Mouse (Mus musculus) forebrain, embryonic 11.5 days (tissue): ENCODE measurements around the gene Rbm20. TPM values are rescaled to one million over a fixed set of nuclear protein-coding genes. Genes with fewer than 3 reads are reported as not detected.

ENCODE experiments used
- ATAC-seq: fragments of 200-750 bp; cut with Nextera tagmentation; replicated peaks from 2 replicates; pipeline ENCODE4 v1.8.0; 2017; ENCODE audit warnings: moderate TSS enrichment; ENCODE audit not compliant: low FRiP score
- DNase-seq: peaks from one replicate; pipeline ENCODE4 v3.0.0-alpha.2; 2017; ENCODE audit warnings: low spot score
- H3K27ac ChIP-seq: fragments of 300-500 bp; sonication (generic); 2 replicates; pipeline ENCODE4 v1.5.1; 2014; ENCODE audit warnings: low read depth, low read length
- H3K27me3 ChIP-seq: fragments of 300-500 bp; sonication (generic); 2 replicates; pipeline ENCODE4 v1.6.1; 2014; ENCODE audit warnings: mild to moderate bottlenecking, low read length, mixed read lengths; ENCODE audit not compliant: control insufficient read depth, insufficient read depth
- H3K36me3 ChIP-seq: fragments of 300-500 bp; sonication (generic); 2 replicates; pipeline ENCODE4 v1.6.1; 2014; ENCODE audit warnings: mild to moderate bottlenecking, low read length, moderate library complexity, mixed read lengths; ENCODE audit not compliant: control insufficient read depth, insufficient read depth
- H3K4me1 ChIP-seq: fragments of 300-500 bp; sonication (generic); replicated peaks from 2 replicates; pipeline ENCODE4 v1.6.1; 2014; ENCODE audit warnings: low read length, mixed read lengths; ENCODE audit not compliant: control insufficient read depth, insufficient read depth
- H3K4me2 ChIP-seq: fragments of 300-500 bp; sonication (generic); 2 replicates; pipeline ENCODE4 v1.6.1; 2014; ENCODE audit warnings: low read depth, mild to moderate bottlenecking, low read length, moderate library complexity, mixed read lengths; ENCODE audit not compliant: severe bottlenecking
- H3K4me3 ChIP-seq: fragments of 300-500 bp; sonication (generic); 2 replicates; pipeline ENCODE4 v1.5.1; 2014; ENCODE audit warnings: low read depth, low read length
- H3K9ac ChIP-seq: fragments of 300-500 bp; sonication (generic); 2 replicates; pipeline ENCODE4 v1.6.1; 2014; ENCODE audit warnings: low read length
- H3K9me3 ChIP-seq: fragments of 300-500 bp; sonication (generic); 2 replicates; pipeline ENCODE4 v1.6.1; 2016; ENCODE audit warnings: low read length, mixed read lengths; ENCODE audit not compliant: control insufficient read depth
- WGBS: fragments of 180-500 bp; shearing (Covaris S2); extraction: QIAGEN DNeasy Blood & Tissue Kit; methylation state at CpG from one replicate; pipeline ENCODE4 v1.1.7; 2014; 5-methylcytosine and 5-hydroxymethylcytosine counted together
- polyA plus RNA-seq: library from polyadenylated mRNA; unstranded; fragments of >200 nt; fragmentation: Nextera tagmentation; extraction: Ambion mirVana; gene quantifications from 2 replicates; pipeline ENCODE4 v1.2.1, GENCODE M21; 2014

The Rbm20 gene
- polyA plus RNA-seq = 4.2 and 4.6 TPM in 2 replicates

DNA sequence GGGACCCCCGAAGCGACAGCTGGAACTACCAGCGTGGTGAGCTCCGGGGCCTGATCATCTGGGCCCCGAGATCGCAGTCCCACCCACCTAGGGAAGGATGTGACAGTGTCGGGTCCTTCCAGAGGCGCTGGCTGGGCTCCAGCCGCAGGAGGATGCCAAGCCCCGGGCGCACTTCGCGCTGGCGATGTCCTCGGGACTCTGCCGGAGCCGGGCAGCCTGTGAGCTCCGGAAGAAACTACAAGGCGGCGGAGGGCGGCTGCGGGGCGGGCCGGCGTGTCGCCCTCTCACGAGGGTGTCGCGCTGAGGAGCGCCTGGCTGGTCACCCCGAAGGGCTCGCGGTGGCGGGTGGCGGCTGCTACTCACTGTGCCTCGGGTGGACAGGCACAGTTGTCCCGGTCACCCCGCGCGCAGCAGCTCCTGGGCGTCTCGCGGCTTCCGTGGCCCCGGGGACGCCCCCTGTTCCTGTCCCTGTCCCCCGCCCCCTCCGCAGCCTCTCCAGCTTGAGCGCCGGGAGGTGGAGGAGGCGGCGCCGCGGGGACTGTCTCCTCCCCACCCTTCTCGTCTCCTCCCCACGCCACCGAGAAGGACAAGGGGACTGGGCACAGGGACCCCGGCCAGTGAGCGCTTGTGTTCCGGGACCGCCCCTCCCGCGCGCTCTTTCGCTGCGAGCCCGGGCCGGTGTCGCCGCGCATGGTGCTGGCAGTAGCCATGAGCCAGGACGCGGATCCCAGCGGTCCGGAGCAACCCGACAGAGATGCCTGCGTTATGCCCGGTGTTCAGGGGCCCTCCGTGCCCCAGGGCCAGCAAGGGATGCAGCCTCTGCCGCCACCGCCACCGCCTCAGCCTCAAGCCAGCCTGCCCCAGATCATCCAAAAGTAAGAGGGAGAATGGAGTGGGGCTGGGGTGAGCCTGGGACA is at the start of gene Rbm20:
Gene Rbm20 (plus strand): TSS at position 589 of the 917 bp plus-strand sequence.
- Histone ChIP-seq H3K4me1 (peaks cover 5% of the 10 kb centered on the region; the same call in 1 of the 2 replicates), H3K36me3 (no peaks in the 10 kb centered on the region), H3K4me3 (peak within 1 kb of the TSS; percentile 61), H3K27ac (no peak within 1 kb of the TSS), H3K27me3 (peaks cover 52% of the 10 kb centered on the region), H3K9ac (peak within 1 kb of the TSS; percentile 45), H3K9me3 (no peaks in the 10 kb centered on the region), H3K4me2 (peak within 1 kb of the TSS; percentile 99)
- under 1% methylated on average over 82 of the region's 82 CpGs for WGBS
- ATAC-seq (peak; percentile 69), DNase-seq (peak; percentile 79)

DNA sequence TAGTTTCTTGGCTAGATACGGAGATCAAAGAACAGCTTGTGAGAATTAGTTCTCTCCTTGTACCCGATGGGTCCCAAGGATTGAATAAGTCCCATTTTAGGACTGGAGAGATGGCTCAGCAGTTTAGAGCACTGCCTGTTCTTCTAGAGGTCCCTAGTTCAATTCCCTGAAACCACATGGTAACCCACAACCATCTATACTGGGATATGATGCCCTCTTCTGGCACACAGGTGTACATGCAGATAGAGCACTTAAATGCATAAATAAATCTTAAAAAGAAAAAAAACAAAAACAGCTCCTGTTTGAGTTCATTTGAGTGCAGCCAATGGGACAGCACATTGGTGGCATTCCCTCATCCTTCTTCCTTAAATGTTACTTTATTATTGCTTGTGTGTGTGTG is 39.1 kb upstream of the Rbm20 start:
- no peak for DNase-seq
- no peak overlapping the region for H3K9ac ChIP-seq
- WGBS = 95% methylated on average over 2 of the region's 2 CpGs
- no peaks in the 10 kb centered on the region for H3K27me3 ChIP-seq
- no peak overlapping the region for H3K4me3 ChIP-seq
- no peak overlapping the region for H3K4me2 ChIP-seq
- no peak for ATAC-seq
- peaks cover 12% of the 10 kb centered on the region; the same call in 1 of the 2 replicates for H3K36me3 ChIP-seq
- no peaks in the 10 kb centered on the region for H3K9me3 ChIP-seq
- H3K27ac ChIP-seq = no peak overlapping the region
- no peaks in the 10 kb centered on the region for H3K4me1 ChIP-seq

DNA sequence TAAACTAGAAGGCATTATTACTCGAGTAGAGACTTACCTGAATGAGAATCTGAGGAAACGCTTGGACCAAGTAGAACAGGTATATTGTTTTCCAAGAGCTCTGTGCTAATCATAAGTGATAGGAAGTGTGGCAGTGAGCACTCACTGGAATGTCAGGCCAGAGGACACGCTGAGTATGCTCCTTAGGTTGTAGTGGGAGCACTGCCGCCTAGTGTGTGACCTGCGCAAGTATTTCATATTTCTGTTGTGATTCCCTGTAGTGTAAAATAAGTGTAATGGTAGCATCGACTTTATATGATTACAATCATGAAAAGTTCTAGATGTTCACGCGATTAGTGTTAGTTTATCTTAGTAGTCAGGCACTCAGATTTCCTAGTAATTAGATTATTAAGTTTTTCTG is 38.4 kb upstream of the Rbm20 start:
- H3K4me1 ChIP-seq = no peaks in the 10 kb centered on the region
- no peak for ATAC-seq
- H3K27ac ChIP-seq = no peak overlapping the region
- no peaks in the 10 kb centered on the region for H3K9me3 ChIP-seq
- no peak overlapping the region for H3K4me2 ChIP-seq
- WGBS = 95% methylated on average over 8 of the region's 8 CpGs
- H3K36me3 ChIP-seq = peaks cover 12% of the 10 kb centered on the region; the same call in 1 of the 2 replicates
- H3K4me3 ChIP-seq = no peak overlapping the region
- H3K27me3 ChIP-seq = no peaks in the 10 kb centered on the region
- DNase-seq = no peak
- H3K9ac ChIP-seq = no peak overlapping the region

GRCm38 (mm10) chr19:53644020-53644595 is 33.0 kb upstream of the Rbm20 start:
- ATAC-seq = no peak
- no peak for DNase-seq
- H3K4me2 ChIP-seq = no peak overlapping the region
- H3K36me3 ChIP-seq = peaks cover 7% of the 10 kb centered on the region; the same call in 1 of the 2 replicates
- 96% methylated on average over 9 of the region's 9 CpGs for WGBS
- H3K4me3 ChIP-seq = no peak overlapping the region
- H3K27ac ChIP-seq = no peak overlapping the region
- no peaks in the 10 kb centered on the region for H3K4me1 ChIP-seq
- H3K9ac ChIP-seq = no peak overlapping the region
- no peaks in the 10 kb centered on the region for H3K27me3 ChIP-seq
- H3K9me3 ChIP-seq = no peaks in the 10 kb centered on the region

DNA sequence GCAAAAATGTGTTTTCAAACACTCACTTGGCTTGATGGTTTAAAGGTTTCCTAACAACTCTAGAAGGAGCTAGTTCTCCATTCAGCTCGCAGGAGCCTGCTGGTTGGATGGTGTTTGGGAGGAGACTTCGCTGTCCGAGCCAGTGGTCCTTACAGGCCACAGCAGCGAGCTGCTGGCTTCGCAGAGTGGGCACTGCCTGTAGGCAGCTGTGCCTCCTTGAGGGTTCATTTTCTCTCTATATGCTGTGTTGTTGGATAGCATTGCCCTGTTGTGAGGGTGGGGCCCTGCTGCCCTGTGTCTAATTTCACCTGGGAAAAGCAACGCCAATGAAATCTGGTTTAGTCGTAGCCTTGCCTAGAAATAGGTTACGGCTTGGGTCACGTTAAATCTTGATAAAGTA is 29.8 kb upstream of the Rbm20 start:
- no peaks in the 10 kb centered on the region; the same call in 1 of the 2 replicates for H3K36me3 ChIP-seq
- H3K4me2 ChIP-seq = no peak overlapping the region
- no peaks in the 10 kb centered on the region for H3K27me3 ChIP-seq
- WGBS = 87% methylated on average over 9 of the region's 9 CpGs
- H3K4me3 ChIP-seq = no peak overlapping the region
- ATAC-seq (no peak), DNase-seq (no peak)
- H3K4me1 ChIP-seq = no peaks in the 10 kb centered on the region
- H3K9me3 ChIP-seq = no peaks in the 10 kb centered on the region
- no peak overlapping the region for H3K27ac ChIP-seq
- no peak overlapping the region for H3K9ac ChIP-seq

DNA sequence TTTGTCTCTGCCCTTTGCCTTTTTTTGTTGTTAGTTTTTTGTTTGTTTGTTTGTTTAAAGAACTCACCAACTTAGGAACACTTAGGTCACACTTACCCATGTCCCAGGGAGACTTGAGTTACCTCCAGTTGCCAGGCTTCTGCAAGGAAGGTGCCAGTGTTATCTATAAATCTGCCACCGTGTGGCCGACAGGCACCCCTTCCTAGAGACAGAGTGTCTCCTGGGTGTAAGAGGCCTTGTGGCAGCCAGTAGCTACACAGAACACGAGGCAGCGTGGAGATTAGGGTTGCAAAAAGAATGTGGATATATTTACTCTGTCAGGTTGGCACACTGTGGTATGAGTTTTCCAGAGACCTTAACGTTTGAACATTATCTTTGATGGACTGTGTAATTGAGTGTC is 29.1 kb upstream of the Rbm20 start:
- Histone ChIP-seq H3K4me3 (no peak overlapping the region), H3K9ac (no peak overlapping the region), H3K4me1 (peaks cover 3% of the 10 kb centered on the region; the same call in 1 of the 2 replicates), H3K9me3 (no peaks in the 10 kb centered on the region), H3K27ac (no peak overlapping the region), H3K36me3 (no peaks in the 10 kb centered on the region; the same call in 1 of the 2 replicates), H3K4me2 (no peak overlapping the region), H3K27me3 (no peaks in the 10 kb centered on the region)
- no peak for DNase-seq
- 0 out of 2 replicates have a peak, but pooled peaks have one; percentile 16 for ATAC-seq
- WGBS = 73% methylated on average over 5 of the region's 5 CpGs

- H3K4me2 ChIP-seq = no peak overlapping the region
- H3K36me3 ChIP-seq = no peaks in the 10 kb centered on the region; the same call in 1 of the 2 replicates
- DNase-seq (peak; percentile 82), ATAC-seq (peak; percentile 66)
- peaks cover 3% of the 10 kb centered on the region; the same call in 1 of the 2 replicates for H3K4me1 ChIP-seq
- no peaks in the 10 kb centered on the region for H3K27me3 ChIP-seq
- WGBS = 44% methylated on average over 10 of the region's 10 CpGs
- H3K27ac ChIP-seq = no peak overlapping the region
- H3K9ac ChIP-seq = no peak overlapping the region
- H3K4me3 ChIP-seq = no peak overlapping the region
- H3K9me3 ChIP-seq = no peaks in the 10 kb centered on the region
Observed at GRCm38 (mm10) chr19:53648802-53649236, 28.3 kb upstream of the Rbm20 start.

DNA sequence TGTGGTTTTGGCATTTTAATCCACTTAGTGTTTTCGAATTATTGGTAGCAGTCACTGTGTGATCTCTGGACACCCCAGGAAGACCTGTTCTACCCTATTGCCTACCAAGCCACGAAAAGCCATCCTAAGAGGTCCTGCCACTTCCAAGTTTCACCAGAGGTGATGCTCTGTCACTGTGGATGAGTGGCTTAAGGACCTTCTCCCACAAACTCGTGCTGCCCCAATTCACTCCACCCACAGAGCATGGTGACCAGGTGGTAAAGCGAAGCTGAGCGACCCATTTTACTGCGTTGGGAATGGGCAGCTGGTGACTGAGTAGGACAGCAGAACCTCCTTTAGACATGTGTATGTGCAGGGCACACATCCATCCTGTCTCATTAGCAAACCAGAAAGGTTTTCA is 27.7 kb upstream of the Rbm20 start:
- 85% methylated on average over 6 of the region's 6 CpGs for WGBS
- Histone ChIP-seq H3K9ac (no peak overlapping the region), H3K27me3 (no peaks in the 10 kb centered on the region), H3K4me3 (no peak overlapping the region), H3K36me3 (no peaks in the 10 kb centered on the region; the same call in 1 of the 2 replicates), H3K4me1 (peaks cover 7% of the 10 kb centered on the region), H3K4me2 (no peak overlapping the region), H3K9me3 (no peaks in the 10 kb centered on the region), H3K27ac (no peak overlapping the region)
- ATAC-seq (no peak), DNase-seq (no peak)
